Mouse (Mus musculus) embryonic facial prominence, embryonic 15.5 days (tissue): Measurements from ENCODE around the gene Pou5f1. TPM values are rescaled to one million over a fixed set of nuclear protein-coding genes. Genes with fewer than 3 reads are reported as not detected.

Source experiments
- ATAC-seq: fragments of 200-750 bp; cut with Nextera tagmentation; 2 replicates; pipeline ENCODE4 v1.8.0; 2017; ENCODE audit warnings: low read depth, moderate TSS enrichment; ENCODE audit not compliant: insufficient number of reproducible peaks, low FRiP score, low TSS enrichment
- H3K27ac ChIP-seq: fragments of 300-500 bp; sonication (generic); replicated peaks from 2 replicates; pipeline ENCODE4 v1.5.1; 2015; ENCODE audit warnings: mild to moderate bottlenecking, inconsistent platforms
- H3K27me3 ChIP-seq: fragments of 300-500 bp; sonication (generic); 2 replicates; pipeline ENCODE4 v1.6.1; 2015; ENCODE audit warnings: inconsistent platforms
- H3K36me3 ChIP-seq: fragments of 300-500 bp; sonication (generic); 2 replicates; pipeline ENCODE4 v1.6.1; 2015; ENCODE audit warnings: mild to moderate bottlenecking, inconsistent platforms
- H3K4me1 ChIP-seq: fragments of 300-500 bp; sonication (generic); 2 replicates; pipeline ENCODE4 v1.6.1; 2015; ENCODE audit warnings: inconsistent platforms
- H3K4me2 ChIP-seq: fragments of 300-500 bp; sonication (generic); replicated peaks from 2 replicates; pipeline ENCODE4 v1.6.1; 2015; ENCODE audit warnings: mild to moderate bottlenecking, inconsistent platforms
- H3K4me3 ChIP-seq: fragments of 300-500 bp; sonication (generic); replicated peaks from 2 replicates; pipeline ENCODE4 v1.5.1; 2015; ENCODE audit warnings: mild to moderate bottlenecking, inconsistent platforms
- H3K9ac ChIP-seq: fragments of 300-500 bp; sonication (generic); 2 replicates; pipeline ENCODE4 v1.6.1; 2015; ENCODE audit warnings: inconsistent platforms
- H3K9me3 ChIP-seq: fragments of 300-500 bp; sonication (generic); replicated peaks from 2 replicates; pipeline ENCODE4 v1.6.1; 2016; ENCODE audit warnings: inconsistent platforms
- WGBS: fragments of 180-500 bp; shearing (Covaris S2); methylation state at CpG from one replicate; pipeline ENCODE4 v1.1.7; 2015; 5-methylcytosine and 5-hydroxymethylcytosine counted together
- polyA plus RNA-seq: library from polyadenylated mRNA; unstranded; fragments of >200 nt; fragmentation: Nextera tagmentation; extraction: Ambion mirVana; gene quantifications from 2 replicates; pipeline ENCODE4 v1.2.1, GENCODE M21; 2015

Pou5f1 gene
- polyA plus RNA-seq, 1 experiment from 2014 or later, result not detected

DNA sequence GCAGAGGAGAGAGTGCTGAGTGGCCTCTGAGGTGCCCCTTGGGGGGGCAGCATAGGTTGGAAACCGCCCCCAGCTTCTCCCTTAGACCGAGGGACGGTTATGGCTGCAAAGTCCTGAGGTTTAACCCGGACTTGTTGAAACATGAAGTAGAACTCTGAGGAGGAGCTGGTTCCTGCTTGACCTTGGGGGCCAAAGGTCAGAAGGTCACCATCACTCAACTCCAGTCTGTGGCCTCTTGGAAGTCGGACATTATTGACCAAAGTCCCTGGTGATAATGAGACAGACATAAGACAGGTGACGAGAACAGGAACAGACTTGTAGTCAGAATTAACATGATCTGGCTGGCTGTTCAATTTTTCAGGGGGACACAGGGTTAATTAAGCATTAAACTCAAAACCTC lies 8.9 kb downstream of the Pou5f1 start:
- Histone ChIP-seq H3K9ac (no peak overlapping the region), H3K36me3 (peaks cover 7% of the 10 kb centered on the region; the same call in 1 of the 2 replicates), H3K9me3 (no peaks in the 10 kb centered on the region), H3K4me3 (peak overlapping the region; percentile 65), H3K27me3 (no peaks in the 10 kb centered on the region), H3K4me1 (peaks cover 34% of the 10 kb centered on the region), H3K4me2 (peak overlapping the region; percentile 83), H3K27ac (no peak overlapping the region)
- no peak for ATAC-seq
- 34% methylated on average over 6 of the region's 6 CpGs for WGBS

DNA sequence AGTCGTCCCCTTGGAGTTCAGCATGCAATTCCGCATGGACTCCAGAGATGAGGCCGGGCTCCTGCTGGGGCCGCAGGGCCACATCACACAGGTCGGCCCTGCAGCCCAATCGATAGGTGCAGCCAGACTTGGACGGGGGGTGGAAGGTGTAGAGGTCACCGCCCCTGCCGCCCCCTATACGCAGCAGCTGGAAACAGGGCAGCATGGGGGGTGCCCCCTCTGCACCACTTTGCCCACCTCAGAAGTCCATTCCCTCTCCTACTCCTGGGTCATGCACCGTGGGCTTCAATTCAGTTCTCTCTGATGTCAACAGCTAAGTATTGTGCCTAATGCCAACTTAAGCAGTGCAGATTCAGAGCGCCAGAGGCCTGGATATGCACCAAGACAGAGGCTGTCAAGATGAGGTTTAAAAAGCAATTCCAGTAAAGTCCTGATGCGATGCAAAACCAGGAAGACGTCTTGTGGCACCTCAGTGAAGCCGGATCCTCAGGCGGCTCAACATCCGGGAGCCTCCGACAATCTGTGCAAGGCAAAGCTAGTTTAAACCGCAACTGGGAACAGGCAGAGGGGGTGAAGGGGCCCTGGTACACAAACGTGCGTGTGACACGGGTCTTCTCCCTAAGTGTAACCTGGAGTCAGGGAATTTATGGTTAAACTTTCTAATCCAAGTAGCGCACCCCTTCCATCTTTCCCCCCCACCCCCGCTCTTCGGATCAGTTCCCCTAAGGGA lies 10.3 kb downstream of the Pou5f1 start:
- peak overlapping the region; percentile 83 for H3K4me2 ChIP-seq
- H3K27me3 ChIP-seq, result no peaks in the 10 kb centered on the region
- no peak for ATAC-seq

DNA sequence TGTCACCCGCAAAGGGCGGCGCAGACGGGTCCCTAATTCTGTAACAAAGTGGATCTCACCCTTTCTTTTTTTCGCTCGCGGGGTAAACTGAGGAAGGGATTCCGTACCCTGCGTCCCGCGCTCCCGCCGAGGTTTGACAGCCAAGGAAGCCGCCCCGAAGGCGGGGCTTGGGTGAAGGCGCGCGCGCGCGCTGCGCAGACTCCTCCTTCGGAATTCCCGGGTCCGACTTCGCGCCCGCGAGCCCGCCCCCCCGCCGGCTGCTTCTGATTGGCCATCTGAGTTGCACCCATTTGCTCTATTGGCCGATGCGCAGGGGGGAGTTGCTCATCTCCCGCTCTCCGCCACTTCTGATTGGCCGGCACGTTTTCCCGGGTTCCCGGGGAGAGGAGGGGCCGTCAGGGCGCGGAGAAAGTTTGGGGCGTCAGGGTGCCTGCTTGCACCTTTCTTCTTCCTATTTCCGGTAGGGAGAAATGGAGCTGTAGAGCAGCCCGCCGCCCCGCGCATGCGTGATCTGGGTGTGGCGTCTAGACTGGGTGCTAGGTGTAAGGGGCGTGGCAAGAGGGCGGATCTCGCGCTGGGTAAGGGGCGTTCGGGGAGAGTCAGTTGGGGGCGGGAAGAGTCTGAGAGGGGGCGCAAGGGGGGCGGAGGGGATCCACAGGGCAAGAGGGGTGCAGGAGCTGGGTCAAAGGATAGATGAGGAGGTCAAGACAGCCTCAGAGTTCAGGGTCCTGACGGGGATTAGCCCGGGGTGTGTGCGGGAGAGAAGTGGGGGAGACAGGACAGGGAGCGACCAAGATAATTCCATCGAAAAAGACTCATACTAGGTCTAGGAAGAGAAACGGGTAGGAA lies 11.1 kb downstream of the Pou5f1 start, which contains the start of the genes Tcf19 and Cchcr1:
Gene Tcf19 (minus strand): TSS at position 173 of the 849 bp plus-strand sequence.
Gene Cchcr1 (plus strand): TSS at position 449 of the 849 bp plus-strand sequence.
- Histone ChIP-seq H3K27ac (peak within 1 kb of the TSS; percentile 68), H3K4me1 (peaks cover 34% of the 10 kb centered on the region), H3K9ac (peak within 1 kb of the TSS; percentile 53), H3K27me3 (no peaks in the 10 kb centered on the region), H3K4me3 (peak within 1 kb of the TSS; percentile 65), H3K36me3 (peaks cover 20% of the 10 kb centered on the region), H3K4me2 (peak within 1 kb of the TSS; percentile 83), H3K9me3 (no peaks in the 10 kb centered on the region)
- ATAC-seq, result peak; percentile 95
- WGBS, result under 1% methylated on average over 67 of the region's 67 CpGs

More for the DNA sequence above, 10.3 kb downstream of the Pou5f1 start:
- H3K9me3 ChIP-seq, result no peaks in the 10 kb centered on the region
- H3K4me1 ChIP-seq, result peaks cover 34% of the 10 kb centered on the region
- H3K27ac ChIP-seq, result peak overlapping the region; percentile 58; the same call in 1 of the 2 replicates
- peak overlapping the region; percentile 65 for H3K4me3 ChIP-seq
- H3K9ac ChIP-seq, result peak overlapping the region; percentile 53
- 5% methylated on average over 25 of the region's 25 CpGs for WGBS
- peaks cover 13% of the 10 kb centered on the region; the same call in 1 of the 2 replicates for H3K36me3 ChIP-seq

DNA sequence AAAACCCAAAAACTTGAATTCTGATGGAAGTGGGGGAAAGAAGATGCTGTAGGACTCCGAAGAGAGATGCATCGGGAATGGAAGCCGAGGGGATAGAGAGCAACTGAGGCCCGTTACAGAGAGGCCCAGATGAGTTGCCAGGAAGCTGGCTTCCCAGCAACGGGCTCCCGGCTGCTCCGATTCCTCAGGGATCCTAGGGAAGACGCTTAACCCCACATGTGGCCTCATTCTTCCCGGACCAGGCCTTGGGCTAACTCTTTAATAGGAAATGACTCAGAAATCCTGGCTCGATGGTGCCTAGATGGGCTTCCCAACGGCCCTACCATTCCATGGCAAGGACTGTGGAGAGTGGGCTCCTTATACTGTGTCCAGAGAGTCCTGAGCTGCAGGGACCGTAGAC lies 11.7 kb downstream of the Pou5f1 start:
- Histone ChIP-seq H3K27me3 (no peaks in the 10 kb centered on the region), H3K9ac (peak overlapping the region; percentile 47), H3K4me3 (peak overlapping the region; percentile 65), H3K4me1 (peaks cover 34% of the 10 kb centered on the region), H3K9me3 (no peaks in the 10 kb centered on the region), H3K36me3 (peaks cover 23% of the 10 kb centered on the region), H3K4me2 (peak overlapping the region; percentile 83), H3K27ac (peak overlapping the region; percentile 68)
- ATAC-seq, result no peak
- WGBS, result 4% methylated on average over 12 of the region's 12 CpGs

DNA sequence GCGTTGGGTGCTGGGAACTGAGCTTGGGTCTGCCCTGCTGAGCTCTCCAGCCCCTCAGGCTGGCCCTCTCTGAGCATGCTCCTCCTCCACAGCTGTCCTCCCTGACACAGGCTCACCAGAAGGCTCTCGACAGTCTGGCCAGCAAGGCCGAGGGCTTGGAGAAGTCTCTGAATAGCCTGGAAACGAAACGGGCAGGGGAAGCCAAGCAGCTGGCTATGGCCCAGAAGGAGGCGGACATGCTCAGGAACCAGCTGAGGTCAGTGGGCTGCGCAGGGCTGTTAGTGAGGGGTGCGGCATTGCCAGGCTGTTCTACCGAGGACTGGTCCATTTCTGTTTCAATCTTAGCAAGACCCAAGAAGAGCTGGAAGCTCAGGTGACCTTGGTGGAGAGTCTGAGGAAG lies 18.5 kb downstream of the Pou5f1 start:
- H3K27me3 ChIP-seq, result no peaks in the 10 kb centered on the region
- H3K4me1 ChIP-seq, result no peaks in the 10 kb centered on the region
- no peak for ATAC-seq
- H3K9me3 ChIP-seq, result no peaks in the 10 kb centered on the region
- H3K27ac ChIP-seq, result no peak overlapping the region
- peaks cover 63% of the 10 kb centered on the region for H3K36me3 ChIP-seq
- no peak overlapping the region for H3K9ac ChIP-seq
- H3K4me2 ChIP-seq, result no peak overlapping the region
- WGBS, result 87% methylated on average over 9 of the region's 9 CpGs
- no peak overlapping the region for H3K4me3 ChIP-seq

DNA sequence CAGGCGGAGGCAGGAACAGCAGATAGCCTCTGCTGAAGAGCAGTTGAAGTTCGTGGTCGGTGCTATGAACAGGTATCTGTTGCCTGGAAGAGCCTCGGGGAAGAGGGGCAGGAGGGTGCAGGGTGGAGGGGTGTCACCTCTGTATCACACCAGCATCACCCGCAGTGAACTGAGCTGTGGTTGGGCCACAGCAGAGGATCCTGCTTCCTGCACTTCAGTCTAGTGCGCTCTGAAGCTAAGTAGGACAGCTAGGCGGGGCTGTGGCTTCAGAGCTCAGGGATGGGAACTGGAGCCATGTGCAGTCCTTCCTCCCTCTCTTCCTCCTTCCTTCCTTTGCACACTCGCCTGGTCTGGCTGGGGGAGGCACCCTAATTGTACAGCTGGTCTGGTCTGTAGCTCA lies 20.8 kb downstream of the Pou5f1 start:
- H3K4me1 ChIP-seq, result no peaks in the 10 kb centered on the region
- no peak overlapping the region for H3K4me3 ChIP-seq
- ATAC-seq, result no peak
- no peaks in the 10 kb centered on the region for H3K9me3 ChIP-seq
- H3K36me3 ChIP-seq, result peaks cover 66% of the 10 kb centered on the region
- no peak overlapping the region for H3K4me2 ChIP-seq
- no peak overlapping the region for H3K9ac ChIP-seq
- H3K27ac ChIP-seq, result no peak overlapping the region
- no peaks in the 10 kb centered on the region for H3K27me3 ChIP-seq
- WGBS, result 78% methylated on average over 8 of the region's 8 CpGs

DNA sequence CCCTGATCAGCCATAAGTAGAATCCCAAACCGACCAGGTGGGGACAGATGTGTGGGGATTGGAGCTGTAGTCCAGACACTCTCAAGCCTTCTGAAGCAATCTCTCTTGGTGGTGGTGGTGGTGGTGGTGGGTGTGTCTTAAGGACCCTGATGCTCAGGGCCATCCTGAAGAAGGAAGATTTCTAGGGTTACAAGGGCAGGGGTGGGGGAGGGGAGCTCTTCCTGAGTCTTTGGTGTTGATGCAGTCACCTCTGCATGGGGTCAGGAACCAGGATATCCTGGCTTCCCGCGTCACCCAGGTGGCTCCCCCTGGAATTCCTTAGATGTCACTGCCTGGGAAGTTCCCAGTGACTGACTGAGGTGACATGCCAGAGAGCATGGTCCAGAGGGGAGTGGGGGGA lies 26.5 kb downstream of the Pou5f1 start:
- H3K27ac ChIP-seq, result no peak overlapping the region
- no peaks in the 10 kb centered on the region for H3K9me3 ChIP-seq
- no peak overlapping the region for H3K4me2 ChIP-seq
- H3K36me3 ChIP-seq, result peaks cover 33% of the 10 kb centered on the region
- no peak overlapping the region for H3K9ac ChIP-seq
- no peak for ATAC-seq
- WGBS, result 11% methylated on average over 3 of the region's 3 CpGs
- no peak overlapping the region for H3K4me3 ChIP-seq
- H3K4me1 ChIP-seq, result peaks cover 5% of the 10 kb centered on the region; the same call in 1 of the 2 replicates
- no peaks in the 10 kb centered on the region for H3K27me3 ChIP-seq

DNA sequence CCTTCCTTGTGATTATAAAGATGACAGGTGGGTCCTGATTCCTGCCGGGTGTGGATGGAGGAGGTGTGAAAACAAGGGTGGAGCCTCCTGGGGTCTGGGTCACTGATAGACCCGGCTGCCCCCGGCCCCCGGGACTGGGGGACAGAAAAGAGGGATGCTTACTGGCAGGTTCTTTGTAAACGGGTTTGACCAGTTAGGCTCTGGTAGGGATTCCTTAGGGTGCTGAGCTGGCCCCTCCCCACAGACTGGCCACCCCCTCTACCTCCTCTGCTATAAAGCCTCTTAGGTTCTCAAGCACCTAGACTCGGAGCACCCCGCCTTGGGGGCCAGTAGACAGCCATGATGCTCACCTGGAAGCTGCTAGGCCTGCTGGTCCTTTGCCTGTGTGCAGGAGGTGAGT lies 27.1 kb downstream of the Pou5f1 start, which contains the start of gene Psors1c2:
Gene Psors1c2 (plus strand): TSS at position 301 of the 400 bp plus-strand sequence.
- H3K4me2 ChIP-seq, result no peak within 1 kb of the TSS
- 34% methylated on average over 7 of the region's 7 CpGs for WGBS
- ATAC-seq, result no peak
- H3K4me3 ChIP-seq, result no peak within 1 kb of the TSS
- H3K27ac ChIP-seq, result 0 out of 2 replicates have a peak within 1 kb of the TSS, but pooled peaks have one; percentile 17
- H3K4me1 ChIP-seq, result peaks cover 5% of the 10 kb centered on the region; the same call in 1 of the 2 replicates
- H3K9me3 ChIP-seq, result no peaks in the 10 kb centered on the region
- peaks cover 29% of the 10 kb centered on the region for H3K36me3 ChIP-seq
- no peaks in the 10 kb centered on the region for H3K27me3 ChIP-seq
- no peak within 1 kb of the TSS for H3K9ac ChIP-seq

DNA sequence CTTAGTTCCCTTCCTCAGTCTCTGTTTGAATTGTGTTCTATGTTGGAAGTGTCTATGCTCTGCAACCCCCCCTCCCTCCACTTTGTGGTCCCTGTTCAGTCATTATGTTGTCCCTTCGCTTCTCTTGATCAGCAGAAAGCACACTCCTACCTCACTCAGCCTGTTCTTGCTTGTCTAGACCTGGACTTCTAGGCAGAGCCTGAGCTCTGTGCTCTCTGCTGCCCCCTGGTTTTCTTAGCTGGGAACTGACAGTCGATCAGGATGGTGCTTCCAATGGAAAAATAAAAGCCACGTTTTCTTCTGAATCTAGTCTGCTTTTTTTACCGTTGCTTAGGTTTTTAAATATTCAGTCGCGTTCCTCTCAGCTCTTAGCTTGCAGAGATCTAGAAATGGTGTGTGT lies 28.5 kb downstream of the Pou5f1 start:
- H3K36me3 ChIP-seq, result peaks cover 15% of the 10 kb centered on the region
- ATAC-seq, result peak; percentile 51; the same call in 1 of the 2 replicates
- peaks cover 5% of the 10 kb centered on the region; the same call in 1 of the 2 replicates for H3K4me1 ChIP-seq
- no peak overlapping the region for H3K4me3 ChIP-seq
- H3K9ac ChIP-seq, result no peak overlapping the region
- H3K27me3 ChIP-seq, result no peaks in the 10 kb centered on the region
- H3K9me3 ChIP-seq, result no peaks in the 10 kb centered on the region
- 0 out of 2 replicates have a peak overlapping the region, but pooled peaks have one; percentile 18 for H3K27ac ChIP-seq
- 0 out of 2 replicates have a peak overlapping the region, but pooled peaks have one; percentile 1 for H3K4me2 ChIP-seq
- WGBS, result 6% methylated on average over 6 of the region's 6 CpGs

DNA sequence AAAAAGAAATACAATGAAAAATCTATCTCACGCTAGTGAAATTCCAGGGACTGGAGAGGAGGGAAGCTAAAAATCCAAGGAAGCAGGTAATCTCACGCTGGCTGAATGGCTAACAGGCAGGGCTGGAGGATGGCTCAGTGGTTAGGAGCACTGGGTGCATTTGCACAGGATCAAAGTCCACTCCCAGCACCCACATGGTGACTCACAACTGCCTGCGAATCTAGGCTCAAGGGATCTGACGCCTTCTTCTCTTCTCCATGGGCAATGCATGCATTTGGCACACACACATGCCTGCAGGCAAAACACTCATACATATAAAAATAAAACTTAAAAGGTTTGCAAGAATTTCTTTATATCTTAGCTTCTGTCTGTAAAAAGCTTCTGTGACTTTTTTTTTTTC lies 31.6 kb downstream of the Pou5f1 start:
- no peak overlapping the region for H3K27ac ChIP-seq
- H3K36me3 ChIP-seq, result no peaks in the 10 kb centered on the region
- H3K4me2 ChIP-seq, result no peak overlapping the region
- ATAC-seq, result no peak
- WGBS, result 68% methylated on average over 4 of the region's 4 CpGs
- no peak overlapping the region for H3K4me3 ChIP-seq
- H3K9me3 ChIP-seq, result no peaks in the 10 kb centered on the region
- no peaks in the 10 kb centered on the region for H3K27me3 ChIP-seq
- peaks cover 5% of the 10 kb centered on the region; the same call in 1 of the 2 replicates for H3K4me1 ChIP-seq
- H3K9ac ChIP-seq, result no peak overlapping the region

DNA sequence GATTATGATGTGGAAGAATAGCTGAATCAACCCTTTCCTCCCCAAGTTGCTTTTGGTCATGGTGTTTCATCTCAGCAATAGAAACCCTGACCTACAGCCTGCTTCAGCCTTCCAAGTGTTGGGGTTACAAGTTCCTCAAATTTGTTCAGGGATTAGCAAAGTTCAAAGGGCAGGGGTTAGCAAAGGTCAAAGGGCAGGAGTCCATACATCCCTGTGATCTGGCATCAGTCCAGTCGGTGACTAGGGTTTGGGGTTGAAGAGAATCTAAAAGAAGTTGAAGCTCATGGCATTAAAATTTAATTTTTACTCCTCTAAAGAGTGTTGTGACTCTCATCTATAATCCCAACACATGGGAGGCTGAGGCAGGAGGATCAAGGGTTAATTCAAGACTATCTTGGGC lies 32.7 kb downstream of the Pou5f1 start:
- Histone ChIP-seq H3K9me3 (no peaks in the 10 kb centered on the region), H3K27ac (no peak overlapping the region), H3K9ac (no peak overlapping the region), H3K4me3 (no peak overlapping the region), H3K4me1 (peaks cover 7% of the 10 kb centered on the region; the same call in 1 of the 2 replicates), H3K36me3 (no peaks in the 10 kb centered on the region), H3K27me3 (no peaks in the 10 kb centered on the region), H3K4me2 (no peak overlapping the region)
- WGBS, result 63% methylated on average over 1 of the region's 1 CpGs
- ATAC-seq, result no peak
